Comparison of ENCODE assay signal across 8 mouse cellular contexts in genomic region chr11:95586184-95586583, GRCm38 (mm10). TPM values are rescaled to one million over a fixed set of nuclear protein-coding genes. Genes with fewer than 3 reads are reported as not detected.
A peak's percentile ranks its signal among the peaks of the same experiment; 100 is the strongest.
DNase-seq lines count a peak whose midpoint lies in the region; ATAC-seq and TF ChIP-seq lines count a peak whose summit lies in the region.

No protein-coding gene starts in this region.

- no peaks in the 10 kb centered on the region for H3K79me2 ChIP-seq in C2C12 (ENCODE audit: control insufficient read depth, insufficient read depth)

- peaks cover 57% of the 10 kb centered on the region for H3K27me3 ChIP-seq in C2C12 (ENCODE audit: control insufficient read depth, insufficient read depth, insufficient read length)
- peaks cover 97% of the 10 kb centered on the region for H3K27me3 ChIP-seq in forebrain, embryonic 13.5 days
- H3K27me3 ChIP-seq in heart, postnatal 0 days (ENCODE audit: control insufficient read depth, insufficient read depth, low read length): peaks cover 93% of the 10 kb centered on the region
- peaks cover 72% of the 10 kb centered on the region for H3K27me3 ChIP-seq in liver, embryonic 14.5 days (ENCODE audit: control insufficient read depth, insufficient read depth, low read length)
- peaks cover 52% of the 10 kb centered on the region for H3K27me3 ChIP-seq in neural tube, embryonic 13.5 days
- H3K27me3 ChIP-seq in stomach, postnatal 0 days (ENCODE audit: control insufficient read depth, insufficient read depth, low read length): peaks cover 11% of the 10 kb centered on the region; the same call in 1 of the 2 replicates

- TF ChIP-seq CTCF in C2C12 (IDR thresholded peaks at IDR 0.05; ENCODE audit: control insufficient read depth, insufficient read depth, insufficient read length): peak; percentile 73
- TF ChIP-seq CTCF in heart, postnatal 0 days (IDR thresholded peaks at IDR 0.05; ENCODE audit: low read depth): peak; percentile 77
- peak; percentile 77 for TF ChIP-seq CTCF in liver, embryonic 14.5 days (IDR thresholded peaks at IDR 0.05; ENCODE audit: low read depth)
- TF ChIP-seq CTCF in stomach, postnatal 0 days (IDR thresholded peaks at IDR 0.05; ENCODE audit: low read depth): peak; percentile 91

- H3K36me3 ChIP-seq in C2C12 (ENCODE audit: control insufficient read depth, insufficient read depth): no peaks in the 10 kb centered on the region
- no peaks in the 10 kb centered on the region for H3K36me3 ChIP-seq in forebrain, embryonic 13.5 days (ENCODE audit: poor library complexity, severe bottlenecking)
- no peaks in the 10 kb centered on the region for H3K36me3 ChIP-seq in heart, postnatal 0 days (replicated peaks; ENCODE audit: control insufficient read depth, insufficient read depth, low read length)
- H3K36me3 ChIP-seq in liver, embryonic 14.5 days (replicated peaks; ENCODE audit: control insufficient read depth, insufficient read depth, low read depth): no peaks in the 10 kb centered on the region
- no peaks in the 10 kb centered on the region for H3K36me3 ChIP-seq in neural tube, embryonic 13.5 days
- no peaks in the 10 kb centered on the region for H3K36me3 ChIP-seq in stomach, postnatal 0 days (ENCODE audit: control insufficient read depth, insufficient read depth, low read length)

- no peaks in the 10 kb centered on the region for H3K79me3 ChIP-seq in C2C12 (ENCODE audit: low read depth)

- H3ac ChIP-seq in C2C12 (ENCODE audit: control insufficient read depth, insufficient read length, low read depth): no peak overlapping the region

- no peak overlapping the region for H3K27ac ChIP-seq in forebrain, embryonic 13.5 days
- no peak overlapping the region for H3K27ac ChIP-seq in heart, postnatal 0 days (ENCODE audit: low read depth)
- no peak overlapping the region for H3K27ac ChIP-seq in liver, embryonic 14.5 days
- peak overlapping the region; percentile 85 for H3K27ac ChIP-seq in neural tube, embryonic 13.5 days (replicated peaks)
- no peak overlapping the region for H3K27ac ChIP-seq in stomach, postnatal 0 days (replicated peaks)

- ATAC-seq in forebrain, embryonic 13.5 days: peak; percentile 71
- ATAC-seq in heart, postnatal 0 days (ENCODE audit: insufficient read depth, low read depth): peak; percentile 64
- no peak for ATAC-seq in liver, embryonic 14.5 days (ENCODE audit: insufficient read depth)
- peak; percentile 34 for ATAC-seq in neural tube, embryonic 13.5 days (ENCODE audit: low read depth)
- peak; percentile 53 for ATAC-seq in stomach, postnatal 0 days (ENCODE audit: low FRiP score, low TSS enrichment)

- no peaks in the 10 kb centered on the region for H3K9me3 ChIP-seq in forebrain, embryonic 13.5 days (replicated peaks)
- H3K9me3 ChIP-seq in heart, postnatal 0 days (replicated peaks; ENCODE audit: control insufficient read depth, low read length): no peaks in the 10 kb centered on the region
- no peaks in the 10 kb centered on the region for H3K9me3 ChIP-seq in liver, embryonic 14.5 days (ENCODE audit: control insufficient read depth, low read length)
- H3K9me3 ChIP-seq in neural tube, embryonic 13.5 days: no peaks in the 10 kb centered on the region
- no peaks in the 10 kb centered on the region for H3K9me3 ChIP-seq in stomach, postnatal 0 days (ENCODE audit: control insufficient read depth, low read length)

- WGBS in forebrain, embryonic 13.5 days: under 1% methylated on average over 25 of the region's 25 CpGs
- WGBS in heart, postnatal 0 days: under 1% methylated on average over 25 of the region's 25 CpGs
- under 1% methylated on average over 25 of the region's 25 CpGs for WGBS in liver, embryonic 14.5 days (ENCODE audit: insufficient replicate concordance)
- WGBS in neural tube, embryonic 13.5 days: under 1% methylated on average over 25 of the region's 25 CpGs
- WGBS in stomach, postnatal 0 days: 0% methylated on average over 25 of the region's 25 CpGs

- peak overlapping the region; percentile 66 for H3K9ac ChIP-seq in forebrain, embryonic 13.5 days
- H3K9ac ChIP-seq in heart, postnatal 0 days (replicated peaks; ENCODE audit: low read depth, low read length): no peak overlapping the region
- no peak overlapping the region for H3K9ac ChIP-seq in liver, embryonic 14.5 days (replicated peaks)
- peak overlapping the region; percentile 81 for H3K9ac ChIP-seq in neural tube, embryonic 13.5 days
- 0 out of 2 replicates have a peak overlapping the region, but pooled peaks have one; percentile 13 for H3K9ac ChIP-seq in stomach, postnatal 0 days (ENCODE audit: low read length)

- DNase-seq in c-Kit-positive CD71-negative TER-119-negative erythroid progenitor cells, embryonic 14.5 days (ENCODE audit: low read depth): peak; percentile 54
- DNase-seq in heart, postnatal 0 days (ENCODE audit: low spot score): peak; percentile 75
- DNase-seq in kidney, postnatal 36 days: peak; percentile 73 to 91
- peak; percentile 9 to 16 (median 13) for DNase-seq in liver, embryonic 14.5 days (ENCODE audit: low read depth in 3 of 3, low spot score in 3 of 3)
- DNase-seq in stomach, postnatal 0 days (ENCODE audit: low spot score): peak; percentile 90

- H3K4me2 ChIP-seq in forebrain, embryonic 13.5 days: peak overlapping the region; percentile 83
- H3K4me2 ChIP-seq in heart, postnatal 0 days (ENCODE audit: low read depth, low read length): peak overlapping the region; percentile 59
- no peak overlapping the region for H3K4me2 ChIP-seq in liver, embryonic 14.5 days (ENCODE audit: low read depth)
- H3K4me2 ChIP-seq in neural tube, embryonic 13.5 days: peak overlapping the region; percentile 80
- H3K4me2 ChIP-seq in stomach, postnatal 0 days (replicated peaks; ENCODE audit: low read depth): peak overlapping the region; percentile 59

- no peak for TF ChIP-seq EP300 in heart, postnatal 0 days (IDR thresholded peaks at IDR 0.05; ENCODE audit: low read depth)
- no peak for TF ChIP-seq EP300 in liver, embryonic 14.5 days (IDR thresholded peaks at IDR 0.05; ENCODE audit: low read depth)
- no peak for TF ChIP-seq EP300 in stomach, postnatal 0 days (optimal IDR thresholded peaks at IDR 0.05)

- peaks cover 25% of the 10 kb centered on the region for H3K4me1 ChIP-seq in forebrain, embryonic 13.5 days
- peaks cover 11% of the 10 kb centered on the region; the same call in 1 of the 2 replicates for H3K4me1 ChIP-seq in heart, postnatal 0 days (ENCODE audit: control insufficient read depth, insufficient read depth)
- H3K4me1 ChIP-seq in liver, embryonic 14.5 days (replicated peaks; ENCODE audit: control insufficient read depth in 2 of 2, insufficient read depth in 2 of 2, low read length in 1 of 2): no peaks in the 10 kb centered on the region
- H3K4me1 ChIP-seq in neural tube, embryonic 13.5 days (replicated peaks): peaks cover 74% of the 10 kb centered on the region
- H3K4me1 ChIP-seq in stomach, postnatal 0 days (replicated peaks; ENCODE audit: control insufficient read depth, insufficient read depth): no peaks in the 10 kb centered on the region; the same call in 1 of the 2 replicates

- no peak overlapping the region for H3K4me3 ChIP-seq in C2C12 (ENCODE audit: insufficient read depth, poor library complexity, severe bottlenecking)
- peak overlapping the region; percentile 40 for H3K4me3 ChIP-seq in forebrain, embryonic 13.5 days
- peak overlapping the region; percentile 42 for H3K4me3 ChIP-seq in heart, postnatal 0 days (ENCODE audit: low read depth, low read length)
- H3K4me3 ChIP-seq in liver, embryonic 14.5 days (ENCODE audit: insufficient read depth in 1 of 2, low read depth in 2 of 2, low read length in 2 of 2): peak overlapping the region in 1 of 2 experiments; percentile 25; a peak in 1 of 4 replicates
- H3K4me3 ChIP-seq in neural tube, embryonic 13.5 days: peak overlapping the region; percentile 53
- peak overlapping the region; percentile 43 for H3K4me3 ChIP-seq in stomach, postnatal 0 days (ENCODE audit: low read depth, low read length)

TF ChIP-seq in C2C12, 6 proteins besides CTCF, POLR2A, EP300 and RAD21:
- no peak for TF ChIP-seq CEBPB (IDR thresholded peaks at IDR 0.05; ENCODE audit: low read depth)
- no peak for TF ChIP-seq MYOG (IDR thresholded peaks at IDR 0.05; ENCODE audit: control insufficient read depth, extremely low read depth, insufficient read length)
- no peak for TF ChIP-seq FOSL1 (IDR thresholded peaks at IDR 0.05; ENCODE audit: insufficient read depth, low read length, poor library complexity, severe bottlenecking)
- TF ChIP-seq MYOD1 (IDR thresholded peaks at IDR 0.05; ENCODE audit: control insufficient read depth, insufficient read length, low read depth): no peak

RNA-seq across cellular contexts. Expression of gene Ngfr, which starts 1.4 kb away (rescaled TPM):
- 0.02 TPM for polyA plus RNA-seq in C2C12 (2012; fragmentation: generic; extraction: Trizol)
- 6.3 and 7.5 TPM in 2 replicates for polyA plus RNA-seq in forebrain, embryonic 13.5 days (2015; fragmentation: Nextera tagmentation; extraction: Ambion mirVana)
- 1.1 and 2.0 TPM in 2 replicates for total RNA-seq in heart, postnatal 0 days (2014; rRNA removed; ENCODE audit: low replicate concordance)
- 1.5 and 1.7 TPM in 2 replicates for polyA plus RNA-seq in heart, postnatal 0 days (2015; fragmentation: Nextera tagmentation; extraction: Ambion mirVana)
- 2.1 and 2.3 TPM in 2 replicates for polyA plus RNA-seq in liver, embryonic 14.5 days (2012; rRNA removed)
- polyA plus RNA-seq in liver, embryonic 14.5 days (2014; fragmentation: Nextera tagmentation; extraction: Ambion mirVana): 1.1 and 1.2 TPM in 2 replicates
- polyA plus RNA-seq in neural tube, embryonic 13.5 days (2015; fragmentation: Nextera tagmentation; extraction: Ambion mirVana): 97.1 and 121 TPM in 2 replicates
- 3.9 and 4.8 TPM in 2 replicates for polyA plus RNA-seq in stomach, postnatal 0 days (2015; fragmentation: Nextera tagmentation; extraction: Ambion mirVana)

Comparison
In these comparisons a context has a peak if more than half of its experiments do, and no peak if none do; other contexts are left out.
1. DNase-seq: peak in every context shown above with its lines; median percentile 90 in stomach, postnatal 0 days; 82 in kidney, postnatal 36 days; 75 in heart, postnatal 0 days; 54 in c-Kit-positive CD71-negative TER-119-negative erythroid progenitor cells, embryonic 14.5 days; 13 in liver, embryonic 14.5 days.
2. H3K9ac ChIP-seq: peak in forebrain, embryonic 13.5 days (single experiment), neural tube, embryonic 13.5 days (single experiment) and stomach, postnatal 0 days (single experiment); none in heart, postnatal 0 days (single experiment) and liver, embryonic 14.5 days (single experiment).
3. RNA of gene Ngfr, which starts 1.4 kb away (polyA plus RNA-seq): 97.1 to 121 TPM in neural tube, embryonic 13.5 days; 6.3 to 7.5 TPM in forebrain, embryonic 13.5 days, 3.9 to 4.8 TPM in stomach, postnatal 0 days, 1.1 to 2.3 TPM in liver, embryonic 14.5 days, 1.5 to 1.7 TPM in heart, postnatal 0 days and 0.02 TPM in C2C12 (single experiment); every median in the first group is over 10 times any median in the second.
4. Peak in every context shown above with its lines, with median percentiles within 50 percentile points of each other: CTCF ChIP-seq.